Mouse (Mus musculus) heart, embryonic 11.5 days (tissue): ENCODE results near the gene Gpc3. TPM values are rescaled to one million over a fixed set of nuclear protein-coding genes. Genes with fewer than 3 reads are reported as not detected.
"Not testable (repeated sequence)": the region's sequence is repeated elsewhere in the genome, so short reads cannot be mapped to it uniquely, and the experiment has no call there.

Source experiments
- ATAC-seq: fragments of 200-750 bp; cut with Nextera tagmentation; replicated peaks from 2 replicates; pipeline ENCODE4 v1.8.0; 2017; ENCODE audit warnings: moderate library complexity; ENCODE audit not compliant: insufficient number of reproducible peaks, low FRiP score, low TSS enrichment
- H3K27ac ChIP-seq: fragments of 300-500 bp; sonication (generic); 2 replicates; pipeline ENCODE4 v1.5.1; 2014; ENCODE audit warnings: mild to moderate bottlenecking, low read depth, low read length
- H3K27me3 ChIP-seq: fragments of 300-500 bp; sonication (generic); 2 replicates; pipeline ENCODE4 v1.6.1; 2014; ENCODE audit warnings: mild to moderate bottlenecking, low read length, mixed read lengths; ENCODE audit not compliant: control insufficient read depth, insufficient read depth
- H3K36me3 ChIP-seq: fragments of 300-500 bp; sonication (generic); 2 replicates; pipeline ENCODE4 v1.6.1; 2014; ENCODE audit warnings: mild to moderate bottlenecking, low read length, moderate library complexity, mixed read lengths; ENCODE audit not compliant: control insufficient read depth, insufficient read depth
- H3K4me1 ChIP-seq: fragments of 300-500 bp; sonication (generic); 2 replicates; pipeline ENCODE4 v1.6.1; 2014; ENCODE audit warnings: low read length; ENCODE audit not compliant: control insufficient read depth, insufficient read depth
- H3K4me2 ChIP-seq: fragments of 300-500 bp; sonication (generic); 2 replicates; pipeline ENCODE4 v1.6.1; 2014; ENCODE audit warnings: mild to moderate bottlenecking, moderate library complexity
- H3K4me3 ChIP-seq: fragments of 300-500 bp; sonication (generic); 2 replicates; pipeline ENCODE4 v1.5.1; 2014; ENCODE audit warnings: low read depth, low read length
- H3K9ac ChIP-seq: fragments of 300-500 bp; sonication (generic); 2 replicates; pipeline ENCODE4 v1.6.1; 2014; ENCODE audit warnings: mild to moderate bottlenecking, low read depth, low read length, moderate library complexity
- H3K9me3 ChIP-seq: fragments of 300-500 bp; sonication (generic); replicated peaks from 2 replicates; pipeline ENCODE4 v1.6.1; 2016; ENCODE audit warnings: low read length; ENCODE audit not compliant: control insufficient read depth
- WGBS: fragments of 180-500 bp; shearing (Covaris S2); extraction: QIAGEN DNeasy Blood & Tissue Kit; methylation state at CpG from one replicate; pipeline ENCODE4 v1.1.7; 2014; ENCODE audit not compliant: insufficient replicate concordance; 5-methylcytosine and 5-hydroxymethylcytosine counted together
- polyA plus RNA-seq: library from polyadenylated mRNA; unstranded; fragments of >200 nt; fragmentation: Nextera tagmentation; extraction: Ambion mirVana; gene quantifications from 2 replicates; pipeline ENCODE4 v1.2.1, GENCODE M21; 2014

Gpc3 gene
- polyA plus RNA-seq, 1 experiment from 2014 or later: 600 TPM

DNA sequence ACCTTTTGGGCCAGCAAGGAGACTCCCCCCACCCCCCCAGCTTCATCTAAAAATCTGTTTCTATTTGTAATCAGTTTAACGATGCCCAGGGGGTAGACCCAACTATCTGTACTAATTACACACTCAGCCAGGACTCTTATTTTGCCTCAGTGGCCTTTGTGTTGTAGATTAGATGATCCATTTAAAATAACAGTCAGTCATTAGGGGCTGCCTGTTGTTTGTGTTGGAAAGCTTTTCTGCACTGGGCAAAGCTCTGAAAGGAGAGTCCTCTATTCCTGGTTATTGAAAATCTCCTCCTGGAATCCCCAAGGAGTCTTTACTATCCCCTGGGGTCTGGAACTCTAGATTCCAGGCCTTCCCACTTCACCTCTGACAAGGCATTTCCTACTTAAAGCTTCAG is 336.2 kb downstream of the Gpc3 start:
- H3K4me3 ChIP-seq: no peak overlapping the region
- no peaks in the 10 kb centered on the region for H3K9me3 ChIP-seq
- no peak overlapping the region for H3K27ac ChIP-seq
- H3K4me1 ChIP-seq: peaks cover 4% of the 10 kb centered on the region; the same call in 1 of the 2 replicates
- H3K4me2 ChIP-seq: no peak overlapping the region
- no peak overlapping the region for H3K9ac ChIP-seq
- H3K36me3 ChIP-seq: no peaks in the 10 kb centered on the region
- no peaks in the 10 kb centered on the region for H3K27me3 ChIP-seq
- no peak for ATAC-seq
- WGBS: 55% methylated on average over 1 of the region's 1 CpGs

GRCm38 (mm10) chrX:52273016-52273415 is 340.7 kb downstream of the Gpc3 start:
- H3K27me3 ChIP-seq: no peaks in the 10 kb centered on the region
- H3K9ac ChIP-seq: no peak overlapping the region
- H3K36me3 ChIP-seq: no peaks in the 10 kb centered on the region
- no peak overlapping the region for H3K4me2 ChIP-seq
- 73% methylated on average over 7 of the region's 7 CpGs for WGBS
- H3K27ac ChIP-seq: no peak overlapping the region
- H3K4me3 ChIP-seq: no peak overlapping the region
- no peak for ATAC-seq
- H3K4me1 ChIP-seq: peaks cover 3% of the 10 kb centered on the region; the same call in 1 of the 2 replicates
- H3K9me3 ChIP-seq: no peaks in the 10 kb centered on the region

DNA sequence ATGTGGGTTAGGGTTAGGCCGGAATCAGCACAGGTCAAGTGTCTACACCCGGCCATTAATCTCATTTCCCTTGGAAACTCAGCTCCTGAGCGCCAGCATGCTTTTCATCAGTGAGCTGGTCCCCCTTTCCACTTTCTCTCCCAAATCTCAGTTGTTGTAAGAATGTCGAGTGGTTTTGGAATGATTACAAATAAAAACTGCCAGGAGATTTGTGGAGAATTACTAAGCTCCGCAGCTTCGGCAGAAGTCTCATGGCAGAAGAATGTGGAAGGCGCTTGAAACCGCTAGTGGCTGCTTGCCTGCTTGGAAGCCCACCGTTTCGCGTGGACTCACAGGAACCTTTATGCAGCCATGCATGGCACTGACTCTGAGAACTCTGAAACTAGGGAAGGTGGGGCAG is 351.8 kb downstream of the Gpc3 start:
- 70% methylated on average over 11 of the region's 11 CpGs for WGBS
- no peaks in the 10 kb centered on the region for H3K4me1 ChIP-seq
- no peak overlapping the region for H3K9ac ChIP-seq
- H3K4me3 ChIP-seq: no peak overlapping the region
- ATAC-seq: no peak
- no peaks in the 10 kb centered on the region for H3K36me3 ChIP-seq
- H3K27me3 ChIP-seq: no peaks in the 10 kb centered on the region
- no peak overlapping the region for H3K4me2 ChIP-seq
- 0 out of 2 replicates have a peak overlapping the region, but pooled peaks have one; percentile 10 for H3K27ac ChIP-seq
- H3K9me3 ChIP-seq: no peaks in the 10 kb centered on the region

DNA sequence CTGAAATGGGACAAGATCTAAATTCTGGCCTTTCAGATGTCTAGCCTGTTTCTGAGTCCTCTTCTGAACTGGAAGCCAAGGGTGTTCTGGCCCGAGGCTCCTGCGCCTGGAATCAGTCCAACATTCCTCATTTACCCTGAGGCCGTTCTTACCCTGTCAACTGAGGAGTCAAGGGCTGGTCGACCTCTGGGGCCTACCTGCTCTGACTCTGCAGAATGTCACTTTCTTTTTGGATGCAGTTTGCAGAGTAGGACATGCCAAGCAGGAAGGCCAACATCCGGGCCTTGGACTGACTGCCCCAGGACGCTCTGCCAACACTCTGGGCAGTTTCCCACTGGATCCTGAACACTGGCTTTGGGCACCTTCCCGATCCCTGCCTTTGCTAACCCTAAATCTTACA is 352.2 kb downstream of the Gpc3 start:
- H3K4me1 ChIP-seq: no peaks in the 10 kb centered on the region
- H3K9ac ChIP-seq: no peak overlapping the region
- no peak overlapping the region for H3K4me2 ChIP-seq
- 58% methylated on average over 7 of the region's 7 CpGs for WGBS
- H3K36me3 ChIP-seq: no peaks in the 10 kb centered on the region
- ATAC-seq: no peak
- H3K27me3 ChIP-seq: no peaks in the 10 kb centered on the region
- H3K4me3 ChIP-seq: no peak overlapping the region
- 0 out of 2 replicates have a peak overlapping the region, but pooled peaks have one; percentile 10 for H3K27ac ChIP-seq
- H3K9me3 ChIP-seq: no peaks in the 10 kb centered on the region

DNA sequence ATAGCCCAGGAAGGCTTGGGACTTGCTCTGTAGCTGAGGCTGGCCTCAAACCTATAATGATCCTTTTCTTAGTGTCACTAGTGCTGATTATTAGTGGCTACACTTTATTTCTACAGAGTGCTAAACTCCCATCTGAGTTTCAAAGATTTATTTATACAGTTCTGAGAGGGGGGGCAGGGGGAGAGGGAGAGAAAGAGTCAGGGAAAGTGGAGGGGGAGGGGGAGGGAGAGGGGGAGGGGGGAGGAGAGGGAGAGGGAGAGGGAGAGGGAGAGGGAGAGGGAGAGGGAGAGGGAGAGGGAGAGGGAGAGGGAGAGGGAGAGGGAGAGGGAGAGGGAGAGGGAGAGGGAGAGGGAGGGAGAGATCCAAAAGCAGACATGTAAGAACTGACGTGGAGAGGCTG is 354.0 kb downstream of the Gpc3 start:
- H3K36me3 ChIP-seq, H3K4me3 ChIP-seq, H3K4me2 ChIP-seq, H3K27ac ChIP-seq, H3K27me3 ChIP-seq, H3K9ac ChIP-seq, ATAC-seq, H3K9me3 ChIP-seq, H3K4me1 ChIP-seq: not testable (repeated sequence)
- 45% methylated on average over 1 of the region's 1 CpGs for WGBS

DNA sequence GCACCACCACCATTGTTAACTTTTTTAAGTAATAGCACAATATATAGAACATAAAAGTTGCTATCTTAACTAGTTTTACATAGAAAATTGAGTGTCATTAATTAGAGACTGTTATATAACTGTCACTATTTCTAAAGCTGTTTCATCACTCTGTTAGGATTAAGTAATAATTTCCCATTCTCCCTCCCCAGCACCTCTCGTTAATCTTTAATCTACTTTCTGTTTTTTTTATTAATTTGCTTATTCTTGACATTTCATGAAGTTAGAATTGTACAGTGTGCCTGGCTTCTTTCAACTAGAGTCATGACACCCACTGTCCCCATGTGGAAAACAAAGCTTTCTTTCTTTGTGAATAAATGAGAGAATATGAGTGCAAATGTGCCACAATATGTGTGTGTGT is 359.2 kb downstream of the Gpc3 start:
- Histone ChIP-seq H3K4me3 (no peak overlapping the region), H3K4me2 (no peak overlapping the region), H3K27ac (no peak overlapping the region), H3K9me3 (no peaks in the 10 kb centered on the region), H3K9ac (no peak overlapping the region), H3K27me3 (no peaks in the 10 kb centered on the region), H3K36me3 (no peaks in the 10 kb centered on the region), H3K4me1 (no peaks in the 10 kb centered on the region)
- 68% methylated on average over 1 of the region's 1 CpGs for WGBS
- no peak for ATAC-seq

- H3K36me3 ChIP-seq: no peaks in the 10 kb centered on the region
- no peak overlapping the region for H3K4me2 ChIP-seq
- no peak for ATAC-seq
- H3K9ac ChIP-seq: no peak overlapping the region
- H3K27ac ChIP-seq: no peak overlapping the region
- no peaks in the 10 kb centered on the region for H3K27me3 ChIP-seq
- no peaks in the 10 kb centered on the region for H3K9me3 ChIP-seq
- no peaks in the 10 kb centered on the region for H3K4me1 ChIP-seq
- WGBS: 72% methylated on average over 4 of the region's 4 CpGs
- no peak overlapping the region for H3K4me3 ChIP-seq
Observed at GRCm38 (mm10) chrX:52245694-52246297, 368.0 kb downstream of the Gpc3 start.

- Histone ChIP-seq H3K9ac (no peak overlapping the region), H3K36me3 (no peaks in the 10 kb centered on the region), H3K4me3 (no peak overlapping the region), H3K27ac (no peak overlapping the region), H3K4me2 (no peak overlapping the region), H3K9me3 (no peaks in the 10 kb centered on the region), H3K4me1 (no peaks in the 10 kb centered on the region), H3K27me3 (no peaks in the 10 kb centered on the region)
- no peak for ATAC-seq
- WGBS: 73% methylated on average over 4 of the region's 4 CpGs
Observed at GRCm38 (mm10) chrX:52237470-52237869, 376.3 kb downstream of the Gpc3 start.

- Histone ChIP-seq H3K4me2 (no peak overlapping the region), H3K9ac (no peak overlapping the region), H3K9me3 (no peaks in the 10 kb centered on the region), H3K4me1 (no peaks in the 10 kb centered on the region), H3K27ac (no peak overlapping the region), H3K36me3 (no peaks in the 10 kb centered on the region), H3K27me3 (no peaks in the 10 kb centered on the region), H3K4me3 (no peak overlapping the region)
- ATAC-seq: no peak
- 66% methylated on average over 7 of the region's 7 CpGs for WGBS
Observed at GRCm38 (mm10) chrX:52231984-52232383, 381.8 kb downstream of the Gpc3 start.
